Mouse (Mus musculus) lung, postnatal 4 days (tissue): Measurements from ENCODE around the gene Treml2.

Source experiments
- DNase-seq, 2 experiments: peaks; one replicate each; pipeline ENCODE4 v3.0.0; 2021

Treml2 gene

GRCm38 (mm10) chr17:48293500-48294194 lies 5.7 kb upstream of the Treml2 start:
- DNase-seq: no peak

GRCm38 (mm10) chr17:48299756-48300155 lies 458 bp downstream of the Treml2 start:
- DNase-seq: no peak

- DNase-seq: peak; percentile 46 to 50
Measured at GRCm38 (mm10) chr17:48300199-48300598, 901 bp downstream of the Treml2 start.

GRCm38 (mm10) chr17:48300861-48301260 lies 1.6 kb downstream of the Treml2 start:
- DNase-seq: peak; percentile 29 to 32

GRCm38 (mm10) chr17:48301792-48302191 lies 2.5 kb downstream of the Treml2 start:
- no peak for DNase-seq

GRCm38 (mm10) chr17:48312124-48312523 lies 12.8 kb downstream of the Treml2 start:
- DNase-seq: no peak

GRCm38 (mm10) chr17:48315905-48316579 lies 16.7 kb downstream of the Treml2 start, which contains the start of gene B430306N03Rik:
TSS of gene B430306N03Rik (plus strand) at chr17:48316141.
- peak in 1 of 2 experiments; percentile 30 for DNase-seq

GRCm38 (mm10) chr17:48318686-48319085 lies 19.4 kb downstream of the Treml2 start:
- no peak for DNase-seq

GRCm38 (mm10) chr17:48321279-48321678 lies 22.0 kb downstream of the Treml2 start:
- DNase-seq: no peak

GRCm38 (mm10) chr17:48323236-48323635 lies 23.9 kb downstream of the Treml2 start:
- DNase-seq: no peak

GRCm38 (mm10) chr17:48324258-48324657 lies 25.0 kb downstream of the Treml2 start:
- peak; percentile 41 to 57 for DNase-seq

- DNase-seq: no peak
Measured at GRCm38 (mm10) chr17:48325093-48325492, 25.8 kb downstream of the Treml2 start.

GRCm38 (mm10) chr17:48325638-48326037 lies 26.3 kb downstream of the Treml2 start:
- no peak for DNase-seq

- DNase-seq: no peak
Measured at GRCm38 (mm10) chr17:48326656-48327055, 27.4 kb downstream of the Treml2 start.

GRCm38 (mm10) chr17:48332524-48332923 lies 33.2 kb downstream of the Treml2 start:
- DNase-seq: no peak

GRCm38 (mm10) chr17:48334186-48334585 lies 34.9 kb downstream of the Treml2 start:
- no peak for DNase-seq

- peak; percentile 69 to 84 for DNase-seq
Measured at GRCm38 (mm10) chr17:48336857-48337256, 37.6 kb downstream of the Treml2 start.

GRCm38 (mm10) chr17:48340267-48340666 lies 41.0 kb downstream of the Treml2 start:
- no peak for DNase-seq

- DNase-seq: no peak
Measured at GRCm38 (mm10) chr17:48341947-48342346, 42.6 kb downstream of the Treml2 start.

- no peak for DNase-seq
Measured at GRCm38 (mm10) chr17:48343065-48343464, 43.8 kb downstream of the Treml2 start.

GRCm38 (mm10) chr17:48345824-48346223 lies 46.5 kb downstream of the Treml2 start:
- no peak for DNase-seq

GRCm38 (mm10) chr17:48346231-48346630 lies 46.9 kb downstream of the Treml2 start, which contains the start of gene Trem2:
TSS of gene Trem2 (plus strand) at chr17:48346401.
- peak; percentile 30 to 36 for DNase-seq

GRCm38 (mm10) chr17:48346834-48347233 lies 47.5 kb downstream of the Treml2 start:
- no peak for DNase-seq

GRCm38 (mm10) chr17:48347287-48347686 lies 48.0 kb downstream of the Treml2 start:
- no peak for DNase-seq
